Mouse (Mus musculus): ENCODE data around the gene Gimap4. TPM values are rescaled to one million over a fixed set of nuclear protein-coding genes. Genes with fewer than 3 reads are reported as not detected.

The Gimap4 gene
- polyA plus RNA-seq, 1 experiment from 2014 or later: 8.5 TPM

- Histone ChIP-seq H3K9me3 (ENCODE audit: control insufficient read depth, low read length) (no peaks in the 10 kb centered on the region), H3K4me1 (replicated peaks; ENCODE audit: control insufficient read depth, insufficient read depth) (peaks cover 2% of the 10 kb centered on the region; the same call in 1 of the 2 replicates), H3K27ac (replicated peaks) (no peak overlapping the region), H3K4me3 (ENCODE audit: low read depth, low read length) (no peak overlapping the region), H3K27me3 (ENCODE audit: control insufficient read depth, insufficient read depth, low read length) (no peaks in the 10 kb centered on the region), H3K36me3 (ENCODE audit: control insufficient read depth, insufficient read depth, low read length) (no peaks in the 10 kb centered on the region), H3K9ac (ENCODE audit: low read length) (no peak overlapping the region), H3K4me2 (replicated peaks; ENCODE audit: low read depth) (no peak overlapping the region)
- DNase-seq (ENCODE audit: low spot score) (no peak), ATAC-seq (ENCODE audit: low FRiP score, low TSS enrichment) (no peak)
- no peak for TF ChIP-seq EP300 (optimal IDR thresholded peaks at IDR 0.05)
- no peak for TF ChIP-seq CTCF (IDR thresholded peaks at IDR 0.05; ENCODE audit: low read depth)
- WGBS: 91% methylated on average over 5 of the region's 5 CpGs
Measured at GRCm38 (mm10) chr6:48737688-48738087, 53.3 kb downstream of the Gimap4 start.

GRCm38 (mm10) chr6:48738961-48739779 is 54.8 kb downstream of the Gimap4 start, which contains the start of gene Gimap1:
Gene Gimap1 (plus strand): TSS chr6:48739054.
- no peak within 1 kb of the TSS for H3K27ac ChIP-seq (replicated peaks)
- no peaks in the 10 kb centered on the region for H3K27me3 ChIP-seq (ENCODE audit: control insufficient read depth, insufficient read depth, low read length)
- peaks cover 2% of the 10 kb centered on the region; the same call in 1 of the 2 replicates for H3K4me1 ChIP-seq (replicated peaks; ENCODE audit: control insufficient read depth, insufficient read depth)
- ATAC-seq (ENCODE audit: low FRiP score, low TSS enrichment): no peak
- 0 out of 2 replicates have a peak within 1 kb of the TSS, but pooled peaks have one; percentile 12 for H3K4me3 ChIP-seq (ENCODE audit: low read depth, low read length)
- 67% methylated on average over 15 of the region's 15 CpGs for WGBS
- H3K9me3 ChIP-seq (ENCODE audit: control insufficient read depth, low read length): no peaks in the 10 kb centered on the region
- no peak for DNase-seq (ENCODE audit: low spot score)
- no peak within 1 kb of the TSS for H3K9ac ChIP-seq (ENCODE audit: low read length)
- H3K4me2 ChIP-seq (replicated peaks; ENCODE audit: low read depth): peak within 1 kb of the TSS; percentile 14; the same call in 1 of the 2 replicates
- H3K36me3 ChIP-seq (ENCODE audit: control insufficient read depth, insufficient read depth, low read length): no peaks in the 10 kb centered on the region
- no peak for TF ChIP-seq EP300 (optimal IDR thresholded peaks at IDR 0.05)
- no peak for TF ChIP-seq CTCF (IDR thresholded peaks at IDR 0.05; ENCODE audit: low read depth)

GRCm38 (mm10) chr6:48739780-48740055 is 55.4 kb downstream of the Gimap4 start:
- no peak overlapping the region for H3K9ac ChIP-seq (ENCODE audit: low read length)
- 85% methylated on average over 3 of the region's 3 CpGs for WGBS
- no peak for DNase-seq (ENCODE audit: low spot score)
- H3K4me1 ChIP-seq (replicated peaks; ENCODE audit: control insufficient read depth, insufficient read depth): peaks cover 2% of the 10 kb centered on the region; the same call in 1 of the 2 replicates
- H3K4me2 ChIP-seq (replicated peaks; ENCODE audit: low read depth): peak overlapping the region; percentile 14; the same call in 1 of the 2 replicates
- H3K36me3 ChIP-seq (ENCODE audit: control insufficient read depth, insufficient read depth, low read length): no peaks in the 10 kb centered on the region
- H3K27ac ChIP-seq (replicated peaks): no peak overlapping the region
- no peak for ATAC-seq (ENCODE audit: low FRiP score, low TSS enrichment)
- TF ChIP-seq CTCF (IDR thresholded peaks at IDR 0.05; ENCODE audit: low read depth) (no peak), EP300 (optimal IDR thresholded peaks at IDR 0.05) (no peak)
- no peaks in the 10 kb centered on the region for H3K27me3 ChIP-seq (ENCODE audit: control insufficient read depth, insufficient read depth, low read length)
- no peak overlapping the region for H3K4me3 ChIP-seq (ENCODE audit: low read depth, low read length)
- H3K9me3 ChIP-seq (ENCODE audit: control insufficient read depth, low read length): no peaks in the 10 kb centered on the region

GRCm38 (mm10) chr6:48740501-48741169 is 56.3 kb downstream of the Gimap4 start:
- peaks cover 2% of the 10 kb centered on the region; the same call in 1 of the 2 replicates for H3K4me1 ChIP-seq (replicated peaks; ENCODE audit: control insufficient read depth, insufficient read depth)
- TF ChIP-seq CTCF (IDR thresholded peaks at IDR 0.05; ENCODE audit: low read depth): no peak
- no peak for TF ChIP-seq EP300 (optimal IDR thresholded peaks at IDR 0.05)
- ATAC-seq (ENCODE audit: low FRiP score, low TSS enrichment) (no peak), DNase-seq (ENCODE audit: low spot score) (no peak)
- no peaks in the 10 kb centered on the region for H3K36me3 ChIP-seq (ENCODE audit: control insufficient read depth, insufficient read depth, low read length)
- no peaks in the 10 kb centered on the region for H3K27me3 ChIP-seq (ENCODE audit: control insufficient read depth, insufficient read depth, low read length)
- 59% methylated on average over 3 of the region's 3 CpGs for WGBS
- 0 out of 2 replicates have a peak overlapping the region, but pooled peaks have one; percentile 13 for H3K27ac ChIP-seq (replicated peaks)
- no peak overlapping the region for H3K9ac ChIP-seq (ENCODE audit: low read length)
- H3K4me3 ChIP-seq (ENCODE audit: low read depth, low read length): no peak overlapping the region
- H3K9me3 ChIP-seq (ENCODE audit: control insufficient read depth, low read length): no peaks in the 10 kb centered on the region
- H3K4me2 ChIP-seq (replicated peaks; ENCODE audit: low read depth): no peak overlapping the region

GRCm38 (mm10) chr6:48741273-48741672 is 56.9 kb downstream of the Gimap4 start:
- WGBS: 21% methylated on average over 3 of the region's 3 CpGs
- H3K9me3 ChIP-seq (ENCODE audit: control insufficient read depth, low read length): no peaks in the 10 kb centered on the region
- DNase-seq (ENCODE audit: low spot score): no peak

More at GRCm38 (mm10) chr6:48741273-48741672, 56.9 kb downstream of the Gimap4 start:
- no peaks in the 10 kb centered on the region for H3K36me3 ChIP-seq (ENCODE audit: control insufficient read depth, insufficient read depth, low read length)
- no peak overlapping the region for H3K4me3 ChIP-seq (ENCODE audit: low read depth, low read length)
- ATAC-seq (ENCODE audit: low FRiP score, low TSS enrichment): no peak
- H3K27me3 ChIP-seq (ENCODE audit: control insufficient read depth, insufficient read depth, low read length): no peaks in the 10 kb centered on the region
- no peak overlapping the region for H3K4me2 ChIP-seq (replicated peaks; ENCODE audit: low read depth)
- 0 out of 2 replicates have a peak overlapping the region, but pooled peaks have one; percentile 13 for H3K27ac ChIP-seq (replicated peaks)
- H3K9ac ChIP-seq (ENCODE audit: low read length): no peak overlapping the region
- H3K4me1 ChIP-seq (replicated peaks; ENCODE audit: control insufficient read depth, insufficient read depth): peaks cover 2% of the 10 kb centered on the region; the same call in 1 of the 2 replicates
- TF ChIP-seq CTCF (IDR thresholded peaks at IDR 0.05; ENCODE audit: low read depth) (no peak), EP300 (optimal IDR thresholded peaks at IDR 0.05) (no peak)

Other genes starting within 250 kb of the Gimap4 start
- gene Zfp467, start 238.7 kb upstream of the Gimap4 start, polyA plus RNA-seq (2015; fragmentation: Nextera tagmentation; extraction: Ambion mirVana): 24.2 and 29.5 TPM in 2 replicates
- 0.04 and 0.07 TPM in 2 replicates for gene Sspo, start 236.3 kb upstream of the Gimap4 start, polyA plus RNA-seq (2015; fragmentation: Nextera tagmentation; extraction: Ambion mirVana)
- 22.1 and 23.0 TPM in 2 replicates for gene Atp6v0e2, start 146.9 kb upstream of the Gimap4 start, polyA plus RNA-seq (2015; fragmentation: Nextera tagmentation; extraction: Ambion mirVana)
- gene Lrrc61, start 129.8 kb upstream of the Gimap4 start, polyA plus RNA-seq (2015; fragmentation: Nextera tagmentation; extraction: Ambion mirVana): 3.9 and 5.6 TPM in 2 replicates
- 273 and 283 TPM in 2 replicates for gene Rarres2, start 111.8 kb upstream of the Gimap4 start, polyA plus RNA-seq (2015; fragmentation: Nextera tagmentation; extraction: Ambion mirVana)
- gene Gm45021, start 94.9 kb upstream of the Gimap4 start, polyA plus RNA-seq (2015; fragmentation: Nextera tagmentation; extraction: Ambion mirVana): not detected in 2 replicates
- gene Repin1, start 90.7 kb upstream of the Gimap4 start, polyA plus RNA-seq (2015; fragmentation: Nextera tagmentation; extraction: Ambion mirVana): 11.6 and 12.9 TPM in 2 replicates
- gene Gm44965, start 90.6 kb upstream of the Gimap4 start, polyA plus RNA-seq (2015; fragmentation: Nextera tagmentation; extraction: Ambion mirVana): not detected in 2 replicates
- 2.2 and 2.8 TPM in 2 replicates for gene Zfp775, start 82.5 kb upstream of the Gimap4 start, polyA plus RNA-seq (2015; fragmentation: Nextera tagmentation; extraction: Ambion mirVana)
- gene AI854703, start 57.8 kb upstream of the Gimap4 start, polyA plus RNA-seq (2015; fragmentation: Nextera tagmentation; extraction: Ambion mirVana): 0.76 TPM in 2 replicates
- 0.74 and 0.93 TPM in 2 replicates for gene Gimap8, start 37.3 kb upstream of the Gimap4 start, polyA plus RNA-seq (2015; fragmentation: Nextera tagmentation; extraction: Ambion mirVana)
- 3.2 and 3.5 TPM in 2 replicates for gene Gimap9, start 8.4 kb upstream of the Gimap4 start, polyA plus RNA-seq (2015; fragmentation: Nextera tagmentation; extraction: Ambion mirVana)
- 11.3 and 13.0 TPM in 2 replicates for gene Gimap6, start 23.7 kb downstream of the Gimap4 start, polyA plus RNA-seq (2015; fragmentation: Nextera tagmentation; extraction: Ambion mirVana)
- gene Gm28053, start 34.1 kb downstream of the Gimap4 start, polyA plus RNA-seq (2015; fragmentation: Nextera tagmentation; extraction: Ambion mirVana): 0.59 TPM in 1 of 2 replicates, not detected in the other
- gene Gimap7, start 34.1 kb downstream of the Gimap4 start, polyA plus RNA-seq (2015; fragmentation: Nextera tagmentation; extraction: Ambion mirVana): not detected in 2 replicates
- 7.2 and 7.8 TPM in 2 replicates for gene Gimap1, start 54.5 kb downstream of the Gimap4 start, polyA plus RNA-seq (2015; fragmentation: Nextera tagmentation; extraction: Ambion mirVana)
- gene Gimap5, start 61.6 kb downstream of the Gimap4 start, polyA plus RNA-seq (2015; fragmentation: Nextera tagmentation; extraction: Ambion mirVana): 5.4 and 6.1 TPM in 2 replicates
- gene Gimap3, start 86.3 kb downstream of the Gimap4 start, polyA plus RNA-seq (2015; fragmentation: Nextera tagmentation; extraction: Ambion mirVana): 0.07 and 0.10 TPM in 2 replicates
- 131 and 134 TPM in 2 replicates for gene Tmem176a, start 156.4 kb downstream of the Gimap4 start, polyA plus RNA-seq (2015; fragmentation: Nextera tagmentation; extraction: Ambion mirVana)
- 245 and 254 TPM in 2 replicates for gene Tmem176b, start 156.9 kb downstream of the Gimap4 start, polyA plus RNA-seq (2015; fragmentation: Nextera tagmentation; extraction: Ambion mirVana)
- not detected in 2 replicates for gene Aoc1, start 188.3 kb downstream of the Gimap4 start, polyA plus RNA-seq (2015; fragmentation: Nextera tagmentation; extraction: Ambion mirVana)
- not detected in 2 replicates for gene 1600015I10Rik, start 245.3 kb downstream of the Gimap4 start, polyA plus RNA-seq (2015; fragmentation: Nextera tagmentation; extraction: Ambion mirVana)